Mouse (Mus musculus) MEL (cell line): Measurements from ENCODE around the gene Osbpl9. TPM values are rescaled to one million over a fixed set of nuclear protein-coding genes. Genes with fewer than 3 reads are reported as not detected.

ENCODE experiments used
- DNase-seq: peaks from one replicate; pipeline ENCODE4 v3.0.0; 2011; ENCODE audit warnings: low read depth, low spot score
- H3K27ac ChIP-seq: 2 replicates; pipeline ENCODE4 v1.5.1; 2012; ENCODE audit warnings: low read depth, mild to moderate bottlenecking, control low read depth, low read length, moderate library complexity; ENCODE audit not compliant: control insufficient read depth
- H3K27me3 ChIP-seq, 2 experiments: fragments of 150-350 bp in 1 of 2; sonication (generic) in 1 of 2; 2 replicates each; pipeline ENCODE4 v1.6.1; 2012; ENCODE audit warnings: low read length in 2 of 2, mild to moderate bottlenecking in 2 of 2, improper control_type of control experiment in 1 of 2, moderate library complexity in 1 of 2; ENCODE audit not compliant: insufficient read depth in 2 of 2, control insufficient read depth in 1 of 2
- H3K36me3 ChIP-seq, 2 experiments: 2 replicates each; pipeline ENCODE4 v1.6.1; 2012 to 2014; ENCODE audit warnings: low read length in 2 of 2, improper control_type of control experiment in 1 of 2, inconsistent platforms in 1 of 2, mild to moderate bottlenecking in 1 of 2; ENCODE audit not compliant: insufficient read depth in 2 of 2, control insufficient read depth in 1 of 2
- H3K4me1 ChIP-seq, 2 experiments: fragments of 150-350 bp in 1 of 2; sonication (generic) in 1 of 2; 2 replicates each; pipeline ENCODE4 v1.6.1; 2012; ENCODE audit warnings: low read length in 2 of 2, improper control_type of control experiment in 1 of 2, mild to moderate bottlenecking in 1 of 2; ENCODE audit not compliant: insufficient read depth in 2 of 2, control insufficient read depth in 1 of 2
- H3K4me3 ChIP-seq, 2 experiments: fragments of 150-350 bp in 1 of 2; sonication (generic) in 1 of 2; 2 replicates each; pipeline ENCODE4 v1.5.1; 2012; ENCODE audit warnings: low read depth in 2 of 2, low read length in 2 of 2, mild to moderate bottlenecking in 2 of 2, moderate library complexity in 2 of 2, control low read depth in 1 of 2, improper control_type of control experiment in 1 of 2; ENCODE audit not compliant: control insufficient read depth in 1 of 2, insufficient read depth in 1 of 2
- H3K79me2 ChIP-seq: 2 replicates; pipeline ENCODE4 v1.6.1; 2012; ENCODE audit warnings: mild to moderate bottlenecking, low read length, moderate library complexity; ENCODE audit not compliant: control insufficient read depth, poor library complexity, insufficient read depth
- H3K9ac ChIP-seq: 2 replicates; pipeline ENCODE4 v1.6.1; 2012; ENCODE audit warnings: low read depth, mild to moderate bottlenecking, control low read depth, low read length, moderate library complexity; ENCODE audit not compliant: control insufficient read depth, poor library complexity, severe bottlenecking
- H3K9me3 ChIP-seq: fragments of 150-350 bp; sonication (generic); replicated peaks from 2 replicates; pipeline ENCODE4 v1.6.1; 2012; ENCODE audit warnings: mild to moderate bottlenecking, low read length, improper control_type of control experiment, moderate library complexity; ENCODE audit not compliant: insufficient read depth
- BHLHE40 ChIP-seq: IDR thresholded peaks from 2 replicates; pipeline ENCODE4 v1.6.1; 2012; ENCODE audit warnings: low read depth, mild to moderate bottlenecking, inconsistent platforms, low read length, improper control_type of control experiment, borderline replicate concordance
- E2F4 ChIP-seq: IDR thresholded peaks from 2 replicates; pipeline ENCODE4 v1.6.1; 2011; ENCODE audit warnings: low read depth, low read length, improper control_type of control experiment, borderline replicate concordance
- GABPA ChIP-seq: IDR thresholded peaks from 2 replicates; pipeline ENCODE4 v1.6.1; 2012; ENCODE audit warnings: low read depth, mild to moderate bottlenecking, inconsistent platforms, low read length, improper control_type of control experiment, moderate library complexity
- GATA1 ChIP-seq: IDR thresholded peaks from 2 replicates; pipeline ENCODE4 v1.6.1; 2011; ENCODE audit warnings: low read depth, low read length, improper control_type of control experiment
- KAT2A ChIP-seq: conservative IDR thresholded peaks from 2 replicates; pipeline ENCODE4 v1.6.1; 2012; ENCODE audit warnings: low read depth, low read length, improper control_type of control experiment, inconsistent platforms
- MYB ChIP-seq: IDR thresholded peaks from 2 replicates; pipeline ENCODE4 v1.6.1; 2011; ENCODE audit warnings: mild to moderate bottlenecking, low read depth, low read length, improper control_type of control experiment
- NELFE ChIP-seq: IDR thresholded peaks from 2 replicates; pipeline ENCODE4 v1.6.1; 2011; ENCODE audit warnings: low read depth, low read length, improper control_type of control experiment
- SMC3 ChIP-seq: IDR thresholded peaks from 2 replicates; pipeline ENCODE4 v1.6.1; 2011; ENCODE audit warnings: low read depth, low read length, improper control_type of control experiment
- TAL1 ChIP-seq: IDR thresholded peaks from 2 replicates; pipeline ENCODE4 v1.6.1; 2012; ENCODE audit warnings: mild to moderate bottlenecking, inconsistent platforms, low read length, moderate library complexity, mixed read lengths
- TCF12 ChIP-seq: IDR thresholded peaks from 2 replicates; pipeline ENCODE4 v1.6.1; 2014; ENCODE audit warnings: low read depth, mild to moderate bottlenecking, inconsistent platforms, low read length, improper control_type of control experiment, moderate library complexity
- UBTF ChIP-seq: IDR thresholded peaks from 2 replicates; pipeline ENCODE4 v1.6.1; 2012; ENCODE audit warnings: low read depth, mild to moderate bottlenecking, inconsistent platforms, low read length, improper control_type of control experiment, moderate library complexity, borderline replicate concordance; ENCODE audit not compliant: insufficient read depth
- USF1 ChIP-seq: IDR thresholded peaks from 2 replicates; pipeline ENCODE4 v1.6.1; 2014; ENCODE audit warnings: low read depth, mild to moderate bottlenecking, inconsistent platforms, low read length, improper control_type of control experiment, moderate library complexity
- ZC3H11A ChIP-seq: IDR thresholded peaks from 2 replicates; pipeline ENCODE4 v1.6.1; 2012; ENCODE audit warnings: low read depth, mild to moderate bottlenecking, inconsistent platforms, low read length, improper control_type of control experiment
- ZKSCAN1 ChIP-seq: IDR thresholded peaks from 2 replicates; pipeline ENCODE4 v1.6.1; 2012; ENCODE audit warnings: low read depth, mild to moderate bottlenecking, inconsistent platforms, low read length, improper control_type of control experiment, moderate library complexity
- ZMIZ1 ChIP-seq: IDR thresholded peaks from 2 replicates; pipeline ENCODE4 v1.6.1; 2012; ENCODE audit warnings: low read depth, mild to moderate bottlenecking, inconsistent platforms, low read length, improper control_type of control experiment, moderate library complexity
- ZNF384 ChIP-seq: IDR thresholded peaks from 2 replicates; pipeline ENCODE4 v1.6.1; 2012; ENCODE audit warnings: low read depth, mild to moderate bottlenecking, inconsistent platforms, low read length, improper control_type of control experiment
- polyA plus RNA-seq, 2 experiments: library from polyadenylated mRNA; stranded (reverse) in 1 of 2; unstranded in 1 of 2; fragments of >175 nt in 1 of 2; fragments of >200 nt in 1 of 2; gene quantifications; 2 replicates each; pipeline versions ENCODE4 v1.2.1 to v1.2.4; 2012; ENCODE audit warnings: low replicate concordance in 2 of 2, low read depth in 1 of 2; ENCODE audit not compliant: insufficient read length in 2 of 2, insufficient read depth in 1 of 2, missing spikeins in 1 of 2
- total RNA-seq: library from RNA; depleted of rRNA; stranded (reverse); fragments of 300-350 nt; gene quantifications from 2 replicates; pipeline ENCODE4 v1.2.3, GENCODE M21; 2012

The Osbpl9 gene
- total and polyA plus RNA-seq, 3 experiments, result 14.9 to 42.6 TPM; not detected in 1

- H3K9ac ChIP-seq, result no peak overlapping the region
- DNase-seq, result no peak
- H3K79me2 ChIP-seq, result no peaks in the 10 kb centered on the region
- H3K9me3 ChIP-seq, result no peaks in the 10 kb centered on the region
- TF ChIP-seq ZC3H11A (no peak), KAT2A (no peak), ZKSCAN1 (no peak), ZNF384 (no peak), NELFE (no peak), ZMIZ1 (no peak), MYB (no peak), GATA1 (no peak), UBTF (no peak)
- H3K27me3 ChIP-seq, result no peaks in the 10 kb centered on the region
- H3K27ac ChIP-seq, result no peak overlapping the region
- H3K4me1 ChIP-seq, result no peaks in the 10 kb centered on the region; a peak in 1 of 4 replicates
- H3K36me3 ChIP-seq, result peaks cover 0 to 33% of the 10 kb centered on the region in 2 experiments; a peak in 2 of 4 replicates
- no peak overlapping the region for H3K4me3 ChIP-seq
Observed at GRCm38 (mm10) chr4:109048258-109048657, 153.8 kb downstream of the Osbpl9 start.

- H3K27me3 ChIP-seq, result no peaks in the 10 kb centered on the region
- peaks cover 0 to 27% of the 10 kb centered on the region in 2 experiments; a peak in 2 of 4 replicates for H3K36me3 ChIP-seq
- no peaks in the 10 kb centered on the region for H3K9me3 ChIP-seq
- no peak for TF ChIP-seq TAL1
- no peak for TF ChIP-seq TCF12
- no peak for TF ChIP-seq USF1
- no peak for TF ChIP-seq ZNF384
- no peak for TF ChIP-seq E2F4
- no peak for TF ChIP-seq BHLHE40
- no peak for TF ChIP-seq KAT2A
- H3K27ac ChIP-seq, result no peak overlapping the region
- H3K79me2 ChIP-seq, result no peaks in the 10 kb centered on the region
- H3K9ac ChIP-seq, result no peak overlapping the region
- H3K4me1 ChIP-seq, result no peaks in the 10 kb centered on the region; a peak in 1 of 4 replicates
- no peak overlapping the region for H3K4me3 ChIP-seq
- DNase-seq, result no peak
Observed at GRCm38 (mm10) chr4:109043756-109044155, 158.3 kb downstream of the Osbpl9 start.

DNA sequence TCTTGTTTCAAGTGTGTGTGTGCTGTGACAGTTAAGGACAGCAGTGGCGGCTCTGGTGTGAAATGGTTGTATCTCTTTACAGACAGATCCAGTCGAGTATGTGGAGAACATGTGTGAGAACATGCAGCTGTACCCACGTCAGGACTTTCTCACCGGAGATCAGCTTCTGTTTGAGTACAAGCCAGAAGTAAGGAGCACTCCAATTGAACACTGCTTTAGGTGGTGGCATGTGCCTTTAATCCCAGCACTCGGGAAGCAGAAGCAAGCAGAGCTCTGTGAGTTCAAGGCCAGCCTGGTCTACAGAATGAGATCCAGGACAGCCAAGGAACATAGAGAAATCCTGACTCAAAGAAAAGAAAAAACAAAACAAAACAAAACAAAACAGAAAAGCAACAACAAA lies 158.8 kb downstream of the Osbpl9 start:
- TF ChIP-seq GABPA, result no peak
- no peak for TF ChIP-seq SMC3
- no peak overlapping the region for H3K4me3 ChIP-seq
- DNase-seq, result no peak
- no peaks in the 10 kb centered on the region for H3K9me3 ChIP-seq
- no peaks in the 10 kb centered on the region; a peak in 1 of 4 replicates for H3K4me1 ChIP-seq
- no peak overlapping the region for H3K27ac ChIP-seq
- no peaks in the 10 kb centered on the region for H3K79me2 ChIP-seq
- no peaks in the 10 kb centered on the region for H3K27me3 ChIP-seq
- no peak overlapping the region for H3K9ac ChIP-seq
- peaks cover 0 to 25% of the 10 kb centered on the region in 2 experiments; a peak in 2 of 4 replicates for H3K36me3 ChIP-seq
